Mouse (Mus musculus) limb, embryonic 15.5 days (tissue): ENCODE data around the gene Rnft2. TPM values are rescaled to one million over a fixed set of nuclear protein-coding genes. Genes with fewer than 3 reads are reported as not detected.

ENCODE experiments used
- ATAC-seq: fragments of 200-750 bp; cut with Nextera tagmentation; 2 replicates; pipeline ENCODE4 v1.8.0; 2017; ENCODE audit warnings: low read depth, moderate TSS enrichment; ENCODE audit not compliant: insufficient number of reproducible peaks, low FRiP score, low TSS enrichment
- H3K27ac ChIP-seq: fragments of 300-500 bp; sonication (generic); 2 replicates; pipeline ENCODE4 v1.5.1; 2015; ENCODE audit warnings: moderate library complexity, mild to moderate bottlenecking, inconsistent platforms
- H3K27me3 ChIP-seq: fragments of 300-500 bp; sonication (generic); 2 replicates; pipeline ENCODE4 v1.6.1; 2015; ENCODE audit warnings: inconsistent platforms
- H3K36me3 ChIP-seq: fragments of 300-500 bp; sonication (generic); 2 replicates; pipeline ENCODE4 v1.6.1; 2015; ENCODE audit warnings: inconsistent platforms
- H3K4me1 ChIP-seq: fragments of 300-500 bp; sonication (generic); 2 replicates; pipeline ENCODE4 v1.6.1; 2015; ENCODE audit warnings: inconsistent platforms
- H3K4me2 ChIP-seq: fragments of 300-500 bp; sonication (generic); 2 replicates; pipeline ENCODE4 v1.6.1; 2015; ENCODE audit warnings: mild to moderate bottlenecking, inconsistent platforms
- H3K4me3 ChIP-seq: fragments of 300-500 bp; sonication (generic); 2 replicates; pipeline ENCODE4 v1.5.1; 2015; ENCODE audit warnings: mild to moderate bottlenecking, inconsistent platforms
- H3K9ac ChIP-seq: fragments of 300-500 bp; sonication (generic); 2 replicates; pipeline ENCODE4 v1.6.1; 2015; ENCODE audit warnings: inconsistent platforms
- H3K9me3 ChIP-seq: fragments of 300-500 bp; sonication (generic); 2 replicates; pipeline ENCODE4 v1.6.1; 2016; ENCODE audit warnings: inconsistent platforms
- WGBS: fragments of 180-500 bp; shearing (Covaris S2); methylation state at CpG from one replicate; pipeline ENCODE4 v1.1.7; 2015; 5-methylcytosine and 5-hydroxymethylcytosine counted together
- polyA plus RNA-seq: library from polyadenylated mRNA; unstranded; fragments of >200 nt; fragmentation: Nextera tagmentation; extraction: Ambion mirVana; gene quantifications from 2 replicates; pipeline ENCODE4 v1.2.1, GENCODE M21; 2015

Rnft2 gene
- polyA plus RNA-seq, 1 experiment from 2014 or later = 2.9 TPM

DNA sequence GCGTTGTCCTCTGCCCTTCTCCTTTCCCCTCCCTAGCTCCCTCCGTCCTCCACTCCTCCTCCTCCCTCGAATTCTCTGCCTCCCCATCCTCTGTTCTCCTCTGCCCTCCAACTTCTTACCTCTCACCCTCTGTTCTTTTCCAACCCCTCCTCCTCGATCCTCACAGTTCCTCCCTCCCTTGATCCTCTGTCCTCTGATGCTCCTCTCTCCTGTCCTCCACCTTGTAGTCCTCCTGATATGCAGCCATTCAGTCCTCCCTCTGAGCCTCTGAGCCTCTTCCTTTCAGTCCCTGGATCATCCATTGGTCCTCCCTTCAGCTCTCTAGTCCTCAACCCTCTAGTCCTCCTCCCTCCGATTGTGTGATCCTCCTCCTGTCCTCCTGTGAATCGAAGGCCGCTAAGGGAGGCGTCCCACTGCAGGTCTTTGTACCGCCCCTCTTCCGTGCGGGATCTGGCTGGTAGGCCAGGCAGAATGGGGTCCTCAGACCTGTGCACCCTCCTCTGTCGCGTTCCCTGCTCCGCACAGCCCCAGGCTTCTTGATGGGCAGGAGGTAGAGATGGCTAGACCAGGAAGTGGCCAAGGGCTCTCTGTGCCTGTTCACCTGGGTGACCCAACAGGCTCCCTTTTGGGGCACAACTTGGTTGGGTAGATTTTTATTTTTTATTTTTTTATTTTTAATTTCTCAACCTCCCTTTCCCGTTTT lies 841 bp upstream of the Rnft2 start:
- no peak for ATAC-seq
- no peaks in the 10 kb centered on the region for H3K27me3 ChIP-seq
- H3K27ac ChIP-seq = peak overlapping the region; percentile 86
- WGBS = 5% methylated on average over 15 of the region's 15 CpGs
- peak overlapping the region; percentile 91 for H3K4me2 ChIP-seq
- no peaks in the 10 kb centered on the region for H3K9me3 ChIP-seq
- H3K36me3 ChIP-seq = peaks cover 28% of the 10 kb centered on the region
- H3K4me3 ChIP-seq = peak overlapping the region; percentile 77
- peaks cover 26% of the 10 kb centered on the region for H3K4me1 ChIP-seq
- H3K9ac ChIP-seq = peak overlapping the region; percentile 55

DNA sequence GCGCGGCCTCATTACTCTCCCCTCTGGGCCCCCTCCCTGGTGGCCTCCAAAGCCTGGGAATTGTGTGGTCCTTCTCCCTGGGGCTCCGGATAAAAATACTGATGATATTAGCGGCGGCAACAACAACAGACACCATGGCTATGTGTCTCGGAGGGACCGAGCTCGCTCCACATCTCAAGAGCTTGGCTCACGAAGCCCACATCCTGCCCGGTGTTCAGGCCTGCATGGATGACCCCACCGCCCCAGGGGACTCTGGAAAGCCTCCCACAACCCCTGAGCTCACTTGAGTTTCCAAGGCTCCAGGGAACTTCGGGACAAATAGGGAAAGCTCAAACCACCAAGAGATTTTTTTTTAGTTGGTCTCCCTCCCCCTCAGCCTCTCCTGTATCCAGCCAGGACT lies 5.2 kb downstream of the Rnft2 start:
- Histone ChIP-seq H3K4me3 (no peak overlapping the region), H3K9me3 (no peaks in the 10 kb centered on the region), H3K36me3 (peaks cover 31% of the 10 kb centered on the region), H3K4me2 (no peak overlapping the region), H3K27me3 (no peaks in the 10 kb centered on the region), H3K4me1 (peaks cover 7% of the 10 kb centered on the region), H3K27ac (no peak overlapping the region), H3K9ac (no peak overlapping the region)
- WGBS = 86% methylated on average over 12 of the region's 12 CpGs
- ATAC-seq = no peak

DNA sequence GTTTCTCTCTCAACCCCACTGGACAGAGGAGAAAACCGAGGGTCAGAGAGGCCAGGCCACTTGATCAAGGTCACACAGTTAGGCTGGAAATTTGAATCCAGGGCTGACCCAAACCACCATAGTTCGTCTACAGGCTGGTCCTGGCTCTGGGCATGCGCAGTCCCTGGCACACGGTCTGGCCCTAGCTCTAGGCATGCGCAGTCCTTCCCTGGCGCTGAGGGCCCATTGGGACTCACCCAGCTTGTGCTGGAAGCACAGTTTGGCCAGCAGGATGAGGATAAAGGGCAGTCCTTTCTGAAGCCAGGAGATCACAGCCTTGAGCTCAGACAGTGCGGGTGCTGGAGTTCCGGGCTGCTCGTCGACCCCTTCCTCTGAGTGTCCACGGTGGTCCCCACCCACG lies 8.0 kb downstream of the Rnft2 start:
- Histone ChIP-seq H3K9me3 (no peaks in the 10 kb centered on the region), H3K4me1 (no peaks in the 10 kb centered on the region), H3K9ac (no peak overlapping the region), H3K36me3 (peaks cover 41% of the 10 kb centered on the region), H3K4me3 (no peak overlapping the region), H3K27me3 (no peaks in the 10 kb centered on the region), H3K27ac (no peak overlapping the region), H3K4me2 (no peak overlapping the region)
- no peak for ATAC-seq
- WGBS = 84% methylated on average over 12 of the region's 12 CpGs

DNA sequence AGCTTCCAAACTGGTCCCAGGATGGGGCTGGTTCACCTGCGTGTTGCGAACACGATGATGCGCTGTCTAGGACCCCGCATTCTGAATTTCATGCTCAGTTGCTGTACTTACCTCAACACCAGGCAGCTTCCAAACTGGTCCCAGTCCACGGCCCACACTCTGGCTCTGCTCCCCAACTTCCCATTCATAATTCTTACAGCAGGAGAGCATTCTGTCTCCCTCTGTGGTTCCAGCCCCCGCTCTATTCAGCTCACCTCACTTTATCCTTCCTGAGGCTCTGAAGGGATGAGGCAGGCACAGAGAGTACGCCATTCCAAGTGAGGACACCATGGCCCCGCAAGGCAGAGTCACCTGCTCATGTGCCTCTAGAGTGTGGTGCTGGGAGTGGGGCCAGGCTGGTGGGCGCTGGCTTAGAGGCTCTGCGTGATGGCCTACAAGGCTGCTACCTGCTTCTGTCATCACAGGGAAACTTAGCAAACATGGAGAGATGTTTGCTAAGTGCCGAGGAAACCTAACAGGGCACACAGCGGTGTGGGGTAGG lies 14.8 kb downstream of the Rnft2 start:
- WGBS = 93% methylated on average over 13 of the region's 13 CpGs
- no peak for ATAC-seq
- H3K36me3 ChIP-seq = peaks cover 33% of the 10 kb centered on the region
- H3K9me3 ChIP-seq = no peaks in the 10 kb centered on the region
- H3K4me1 ChIP-seq = no peaks in the 10 kb centered on the region
- H3K27ac ChIP-seq = no peak overlapping the region
- H3K9ac ChIP-seq = no peak overlapping the region
- H3K4me2 ChIP-seq = no peak overlapping the region
- H3K27me3 ChIP-seq = no peaks in the 10 kb centered on the region
- no peak overlapping the region for H3K4me3 ChIP-seq

DNA sequence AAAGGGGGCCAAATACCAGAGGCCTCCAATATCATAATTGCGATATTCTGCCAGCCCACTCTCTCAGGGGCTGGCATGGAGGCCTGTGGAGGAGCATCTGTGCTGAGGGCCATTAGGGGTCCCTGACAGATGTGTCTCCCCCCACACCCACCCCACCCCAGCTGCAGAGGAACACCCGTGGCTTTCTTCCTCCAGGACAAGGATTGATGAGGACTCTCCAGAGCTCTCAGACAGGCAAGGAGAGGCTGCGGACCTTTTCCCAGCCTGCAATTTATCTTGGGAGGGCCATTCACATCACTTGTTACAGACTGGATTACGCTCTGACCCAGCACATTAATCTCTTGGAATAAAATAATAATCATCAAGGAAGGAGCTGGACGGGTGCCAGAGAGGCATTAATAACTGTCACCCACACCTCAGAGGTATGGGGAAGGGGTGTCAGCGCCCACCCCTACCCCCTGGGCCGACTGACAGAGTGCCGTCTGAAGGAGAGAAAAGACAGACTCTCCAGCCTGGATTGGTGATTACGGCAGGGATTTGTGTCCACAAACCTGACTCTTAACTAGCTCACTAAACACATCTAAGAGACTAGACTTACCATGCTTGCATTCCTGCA lies 21.7 kb downstream of the Rnft2 start:
- WGBS = 45% methylated on average over 9 of the region's 9 CpGs
- Histone ChIP-seq H3K27me3 (no peaks in the 10 kb centered on the region), H3K4me2 (no peak overlapping the region), H3K4me3 (no peak overlapping the region), H3K36me3 (peaks cover 25% of the 10 kb centered on the region), H3K9me3 (no peaks in the 10 kb centered on the region), H3K9ac (no peak overlapping the region), H3K4me1 (no peaks in the 10 kb centered on the region), H3K27ac (no peak overlapping the region)
- no peak for ATAC-seq

DNA sequence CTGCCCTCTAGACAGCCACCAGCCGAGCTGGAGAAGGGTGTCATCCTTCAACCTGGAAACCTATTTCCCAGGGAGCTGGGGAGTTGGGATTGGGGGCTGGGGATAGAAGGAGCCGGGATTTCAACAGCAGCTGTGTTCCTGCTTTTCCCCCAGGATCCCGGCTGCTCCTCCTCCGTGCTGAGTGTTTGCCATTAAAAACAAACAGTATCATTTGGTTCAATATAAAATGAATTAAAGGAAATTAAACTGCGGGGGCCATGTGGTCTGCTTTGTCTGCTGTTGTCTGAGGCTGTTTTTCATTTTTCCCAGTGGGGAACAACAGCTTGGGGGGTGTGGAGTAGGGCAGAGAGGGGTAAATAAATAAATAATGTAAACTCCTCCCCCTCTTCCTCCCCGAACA lies 27.5 kb downstream of the Rnft2 start:
- Histone ChIP-seq H3K9ac (no peak overlapping the region), H3K27ac (no peak overlapping the region), H3K9me3 (no peaks in the 10 kb centered on the region), H3K4me2 (no peak overlapping the region), H3K36me3 (peaks cover 5% of the 10 kb centered on the region; the same call in 1 of the 2 replicates), H3K4me3 (no peak overlapping the region), H3K27me3 (no peaks in the 10 kb centered on the region), H3K4me1 (peaks cover 18% of the 10 kb centered on the region)
- 52% methylated on average over 6 of the region's 6 CpGs for WGBS
- ATAC-seq = no peak

DNA sequence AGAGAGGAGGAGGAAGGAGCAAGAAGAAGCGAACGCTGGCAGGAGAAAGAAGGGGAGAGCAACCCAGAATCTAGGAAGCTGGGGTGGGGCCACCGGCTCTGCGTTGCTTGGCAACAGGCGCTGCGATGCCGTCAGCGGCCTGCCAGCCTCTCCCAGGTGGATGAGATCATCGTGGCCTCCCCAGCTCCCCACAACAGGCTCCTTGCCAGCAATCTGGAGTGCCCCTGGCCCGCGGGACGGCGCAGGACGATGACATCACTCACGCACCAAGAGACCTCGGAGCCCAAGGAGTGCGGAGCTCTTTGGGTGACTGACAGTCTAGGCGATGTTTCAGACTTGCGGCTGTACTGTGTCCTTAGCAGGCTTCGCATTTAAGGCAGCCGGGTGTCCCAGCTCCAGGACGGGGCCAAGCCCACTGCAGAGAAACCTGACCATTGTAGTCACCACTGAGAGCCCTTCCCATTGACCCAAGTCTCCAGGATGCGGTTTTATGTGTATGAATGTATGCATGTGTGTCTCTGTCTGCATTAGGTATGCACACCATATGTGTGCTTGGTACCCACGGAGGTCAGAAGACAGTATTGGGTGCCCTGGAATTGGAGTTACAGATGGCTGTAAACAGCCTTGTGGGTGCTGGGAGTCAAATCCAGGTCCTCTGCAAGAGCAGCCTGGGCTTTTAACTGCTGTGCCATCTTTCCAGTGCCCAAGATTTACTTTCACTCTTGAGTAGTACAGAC lies 30.3 kb downstream of the Rnft2 start:
- Histone ChIP-seq H3K27me3 (no peaks in the 10 kb centered on the region), H3K36me3 (no peaks in the 10 kb centered on the region), H3K27ac (no peak overlapping the region), H3K4me1 (peaks cover 18% of the 10 kb centered on the region), H3K4me2 (peak overlapping the region; percentile 65), H3K9ac (no peak overlapping the region), H3K9me3 (no peaks in the 10 kb centered on the region), H3K4me3 (peak overlapping the region; percentile 37)
- ATAC-seq = peak; percentile 48; the same call in 1 of the 2 replicates
- WGBS = 7% methylated on average over 24 of the region's 24 CpGs

DNA sequence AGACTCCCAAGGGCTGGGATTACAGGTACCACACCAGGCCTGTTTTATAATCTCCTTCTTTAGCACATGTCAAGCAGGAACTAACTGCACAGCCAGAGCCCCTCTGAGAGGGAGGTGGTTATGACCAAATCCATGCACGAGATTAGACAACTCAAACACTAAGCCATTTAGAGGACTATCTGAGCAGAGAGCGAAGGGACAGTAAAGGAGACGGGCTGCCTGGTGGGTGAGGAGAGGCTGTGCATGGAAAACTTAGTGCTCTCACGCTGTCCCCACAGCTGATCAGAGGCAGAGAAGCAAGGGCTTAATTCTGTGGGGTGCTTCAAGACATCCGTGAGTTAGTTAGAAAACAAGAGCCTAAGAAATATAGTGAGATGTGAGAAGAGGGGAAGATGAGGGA lies 30.9 kb downstream of the Rnft2 start:
- no peaks in the 10 kb centered on the region for H3K27me3 ChIP-seq
- 29% methylated on average over 5 of the region's 5 CpGs for WGBS
- ATAC-seq = no peak
- H3K4me3 ChIP-seq = peak overlapping the region; percentile 37; the same call in 1 of the 2 replicates
- H3K9me3 ChIP-seq = no peaks in the 10 kb centered on the region
- peaks cover 18% of the 10 kb centered on the region for H3K4me1 ChIP-seq
- no peak overlapping the region for H3K9ac ChIP-seq
- peak overlapping the region; percentile 65 for H3K4me2 ChIP-seq
- H3K36me3 ChIP-seq = no peaks in the 10 kb centered on the region
- no peak overlapping the region for H3K27ac ChIP-seq

DNA sequence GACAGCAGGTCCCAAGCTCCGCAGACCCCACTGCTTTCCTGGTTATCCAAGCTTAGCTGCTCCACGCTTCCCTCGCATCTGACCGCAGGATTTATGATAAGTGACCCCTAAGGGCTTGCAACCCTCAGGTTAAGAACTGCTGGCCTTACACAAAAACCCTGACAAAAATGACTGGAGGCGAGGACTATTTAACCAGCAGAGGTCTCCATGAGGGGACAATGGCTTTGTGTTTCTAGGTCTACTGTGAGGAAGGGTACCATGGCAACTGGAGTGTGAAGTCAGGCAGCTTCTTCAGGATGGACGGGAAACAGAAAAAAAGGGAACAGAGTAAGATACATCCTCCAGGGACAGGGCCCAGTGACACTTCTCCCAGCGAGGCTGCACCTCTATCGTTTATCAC lies 39.1 kb downstream of the Rnft2 start:
- 82% methylated on average over 8 of the region's 8 CpGs for WGBS
- H3K27ac ChIP-seq = no peak overlapping the region
- H3K9me3 ChIP-seq = no peaks in the 10 kb centered on the region
- peaks cover 10% of the 10 kb centered on the region for H3K36me3 ChIP-seq
- no peak overlapping the region for H3K9ac ChIP-seq
- no peak overlapping the region for H3K4me2 ChIP-seq
- ATAC-seq = no peak
- no peaks in the 10 kb centered on the region for H3K27me3 ChIP-seq
- 0 out of 2 replicates have a peak, but pooled peaks cover 4% of the 10 kb centered on the region for H3K4me1 ChIP-seq
- H3K4me3 ChIP-seq = no peak overlapping the region

DNA sequence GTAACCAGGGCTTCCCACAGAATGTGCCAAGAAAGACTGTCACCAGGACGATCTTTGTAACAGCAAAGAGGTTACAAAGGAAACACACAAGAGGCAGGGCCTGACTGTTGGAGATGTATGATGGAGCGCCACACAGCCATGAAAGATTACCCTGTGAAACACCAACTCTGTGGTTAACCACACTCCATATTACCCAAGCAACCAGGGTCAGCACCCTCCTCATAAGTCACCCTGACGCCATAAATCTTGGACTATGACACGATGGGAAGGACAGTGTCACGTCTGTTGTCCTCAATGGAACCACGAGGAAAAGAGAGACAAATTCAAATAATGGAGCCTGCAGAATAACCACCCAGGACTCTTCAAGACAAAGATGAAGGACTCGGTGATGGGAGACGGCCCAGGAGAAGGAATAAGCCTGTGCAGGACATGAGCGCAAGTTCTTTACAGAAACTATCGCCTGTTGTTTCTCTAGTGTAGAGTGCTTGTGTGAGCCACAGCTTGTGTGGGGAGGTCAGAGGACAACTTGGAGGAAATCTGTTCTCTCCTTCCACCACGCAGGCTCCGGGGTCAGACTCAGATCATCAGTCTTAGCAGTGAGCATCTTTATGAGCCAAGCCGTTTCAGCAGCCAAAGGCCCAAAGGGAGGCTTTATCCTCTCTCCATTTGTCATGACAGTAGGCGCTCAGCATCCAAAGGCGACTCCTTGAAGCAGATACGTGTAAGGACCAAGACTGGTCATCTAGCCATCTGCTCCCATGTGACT lies 40.1 kb downstream of the Rnft2 start:
- no peak for ATAC-seq
- H3K4me3 ChIP-seq = no peak overlapping the region
- WGBS = 63% methylated on average over 16 of the region's 16 CpGs
- H3K36me3 ChIP-seq = peaks cover 10% of the 10 kb centered on the region
- H3K4me2 ChIP-seq = no peak overlapping the region
- no peak overlapping the region for H3K9ac ChIP-seq
- H3K9me3 ChIP-seq = no peaks in the 10 kb centered on the region
- 0 out of 2 replicates have a peak, but pooled peaks cover 4% of the 10 kb centered on the region for H3K4me1 ChIP-seq
- no peaks in the 10 kb centered on the region for H3K27me3 ChIP-seq
- H3K27ac ChIP-seq = no peak overlapping the region

DNA sequence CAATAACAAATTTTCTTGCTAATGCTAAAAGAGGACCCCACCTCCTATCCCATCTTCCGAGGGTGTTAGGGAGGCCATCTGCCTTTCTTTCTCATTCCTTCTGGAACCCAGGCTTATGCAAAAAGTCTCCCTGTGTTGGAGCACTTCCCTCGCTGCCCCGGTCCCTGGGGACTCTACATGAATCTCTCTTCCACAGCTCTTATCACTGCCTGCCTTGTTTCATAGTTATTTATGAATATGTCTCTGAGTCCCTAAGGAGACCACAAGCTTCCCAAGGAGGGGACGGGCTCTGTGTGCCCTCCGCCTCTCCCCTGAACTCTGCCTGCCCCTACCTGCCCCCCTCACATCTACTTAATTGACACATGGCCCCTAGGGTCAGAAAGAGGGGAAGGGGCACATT lies 45.2 kb downstream of the Rnft2 start:
- ATAC-seq = no peak
- Histone ChIP-seq H3K4me1 (no peaks in the 10 kb centered on the region), H3K4me3 (no peak overlapping the region), H3K9ac (no peak overlapping the region), H3K36me3 (peaks cover 10% of the 10 kb centered on the region), H3K27ac (no peak overlapping the region), H3K27me3 (no peaks in the 10 kb centered on the region), H3K9me3 (no peaks in the 10 kb centered on the region), H3K4me2 (no peak overlapping the region)
- WGBS = 58% methylated on average over 5 of the region's 5 CpGs
